Mouse (Mus musculus): ENCODE measurements around the gene Srsf7. TPM values are rescaled to one million over a fixed set of nuclear protein-coding genes. Genes with fewer than 3 reads are reported as not detected.

Srsf7 gene
- polyA plus RNA-seq, 1 experiment from 2014 or later, result 476 TPM

GRCm38 (mm10) chr17:80175386-80175739 is 31.7 kb downstream of the Srsf7 start:
- no peak overlapping the region for H3K4me2 ChIP-seq (ENCODE audit: low read depth, low read length)
- 0 out of 2 replicates have a peak, but pooled peaks cover 2% of the 10 kb centered on the region for H3K4me1 ChIP-seq (ENCODE audit: control insufficient read depth, insufficient read depth, low read length)
- no peak overlapping the region for H3K9ac ChIP-seq (ENCODE audit: low read depth, low read length)
- no peak overlapping the region for H3K27ac ChIP-seq (ENCODE audit: low read length)
- WGBS, result 82% methylated on average over 4 of the region's 4 CpGs
- H3K4me3 ChIP-seq (ENCODE audit: low read length), result no peak overlapping the region
- H3K9me3 ChIP-seq (ENCODE audit: control insufficient read depth, low read length), result no peaks in the 10 kb centered on the region
- H3K36me3 ChIP-seq (ENCODE audit: control insufficient read depth, insufficient read depth, low read length), result no peaks in the 10 kb centered on the region
- no peak for ATAC-seq
- H3K27me3 ChIP-seq (replicated peaks; ENCODE audit: control insufficient read depth, insufficient read depth, low read length), result no peaks in the 10 kb centered on the region

- no peaks in the 10 kb centered on the region for H3K27me3 ChIP-seq (replicated peaks; ENCODE audit: control insufficient read depth, insufficient read depth, low read length)
- H3K4me2 ChIP-seq (ENCODE audit: low read depth, low read length), result no peak overlapping the region
- no peak overlapping the region for H3K4me3 ChIP-seq (ENCODE audit: low read length)
- ATAC-seq, result peak; percentile 23; the same call in 1 of the 2 replicates
- H3K9ac ChIP-seq (ENCODE audit: low read depth, low read length), result no peak overlapping the region
- H3K36me3 ChIP-seq (ENCODE audit: control insufficient read depth, insufficient read depth, low read length), result no peaks in the 10 kb centered on the region
- 75% methylated on average over 19 of the region's 19 CpGs for WGBS
- no peaks in the 10 kb centered on the region for H3K9me3 ChIP-seq (ENCODE audit: control insufficient read depth, low read length)
- H3K4me1 ChIP-seq (ENCODE audit: control insufficient read depth, insufficient read depth, low read length), result 0 out of 2 replicates have a peak, but pooled peaks cover 2% of the 10 kb centered on the region
- no peak overlapping the region for H3K27ac ChIP-seq (ENCODE audit: low read length)
Measured at GRCm38 (mm10) chr17:80174699-80175385, 32.3 kb downstream of the Srsf7 start.

GRCm38 (mm10) chr17:80174146-80174545 is 33.0 kb downstream of the Srsf7 start:
- no peak for ATAC-seq
- Histone ChIP-seq H3K27me3 (replicated peaks; ENCODE audit: control insufficient read depth, insufficient read depth, low read length) (no peaks in the 10 kb centered on the region), H3K4me1 (ENCODE audit: control insufficient read depth, insufficient read depth, low read length) (0 out of 2 replicates have a peak, but pooled peaks cover 2% of the 10 kb centered on the region), H3K4me3 (ENCODE audit: low read length) (no peak overlapping the region), H3K36me3 (ENCODE audit: control insufficient read depth, insufficient read depth, low read length) (no peaks in the 10 kb centered on the region), H3K9me3 (ENCODE audit: control insufficient read depth, low read length) (no peaks in the 10 kb centered on the region), H3K9ac (ENCODE audit: low read depth, low read length) (no peak overlapping the region), H3K27ac (ENCODE audit: low read length) (no peak overlapping the region), H3K4me2 (ENCODE audit: low read depth, low read length) (no peak overlapping the region)
- WGBS, result 79% methylated on average over 3 of the region's 3 CpGs

- 95% methylated on average over 2 of the region's 2 CpGs for WGBS
- Histone ChIP-seq H3K4me1 (ENCODE audit: control insufficient read depth, insufficient read depth, low read length) (peaks cover 5% of the 10 kb centered on the region; the same call in 1 of the 2 replicates), H3K27ac (ENCODE audit: low read length) (no peak overlapping the region), H3K27me3 (replicated peaks; ENCODE audit: control insufficient read depth, insufficient read depth, low read length) (no peaks in the 10 kb centered on the region), H3K9ac (ENCODE audit: low read depth, low read length) (no peak overlapping the region), H3K36me3 (ENCODE audit: control insufficient read depth, insufficient read depth, low read length) (no peaks in the 10 kb centered on the region), H3K4me2 (ENCODE audit: low read depth, low read length) (no peak overlapping the region), H3K9me3 (ENCODE audit: control insufficient read depth, low read length) (no peaks in the 10 kb centered on the region), H3K4me3 (ENCODE audit: low read length) (no peak overlapping the region)
- no peak for ATAC-seq
Measured at GRCm38 (mm10) chr17:80173708-80174107, 33.4 kb downstream of the Srsf7 start.

DNA sequence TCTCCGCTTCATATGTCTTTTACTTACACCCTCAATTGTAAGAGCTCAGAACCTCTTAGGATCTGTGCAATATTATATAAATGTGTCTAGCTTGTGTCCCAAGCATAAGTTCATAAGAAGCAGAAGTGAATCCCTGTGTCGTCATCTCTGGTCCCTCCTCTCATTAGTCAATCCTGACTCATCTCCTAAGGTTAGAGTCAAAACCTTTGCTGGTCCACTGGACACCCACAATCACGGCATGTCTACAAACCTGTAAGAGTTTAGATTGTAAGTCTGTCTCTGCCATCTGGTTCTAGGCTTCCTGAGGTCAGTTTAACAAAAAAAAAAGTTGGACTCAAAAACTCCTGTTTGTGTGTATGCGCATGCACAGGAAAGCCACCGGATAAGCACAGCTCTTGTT is 34.3 kb downstream of the Srsf7 start:
- ATAC-seq, result no peak
- no peak overlapping the region for H3K9ac ChIP-seq (ENCODE audit: low read depth, low read length)

DNA sequence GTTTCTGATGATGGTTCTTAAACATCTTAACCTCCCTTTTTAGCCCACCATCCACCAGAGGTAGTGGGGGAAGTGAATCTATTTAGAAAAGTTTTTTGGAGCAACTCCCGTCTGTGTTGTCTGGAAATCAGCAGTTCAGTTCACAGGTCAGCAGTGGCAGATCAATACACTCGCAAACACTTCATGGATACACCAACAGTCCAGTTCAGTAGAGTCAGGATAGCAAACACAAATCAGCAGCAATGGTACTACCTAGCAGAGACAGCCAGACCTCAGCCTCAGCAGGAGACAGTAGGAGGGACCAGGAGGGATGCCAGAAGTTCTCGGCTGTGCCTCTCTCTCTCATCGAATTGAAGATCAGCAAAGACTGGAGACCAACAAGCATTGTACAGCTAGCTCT is 35.2 kb downstream of the Srsf7 start:
- no peak overlapping the region for H3K27ac ChIP-seq (ENCODE audit: low read length)
- H3K9me3 ChIP-seq (ENCODE audit: control insufficient read depth, low read length), result no peaks in the 10 kb centered on the region
- H3K4me3 ChIP-seq (ENCODE audit: low read length), result no peak overlapping the region
- H3K27me3 ChIP-seq (replicated peaks; ENCODE audit: control insufficient read depth, insufficient read depth, low read length), result no peaks in the 10 kb centered on the region
- peaks cover 14% of the 10 kb centered on the region for H3K4me1 ChIP-seq (ENCODE audit: control insufficient read depth, insufficient read depth, low read length)
- ATAC-seq, result no peak
- no peaks in the 10 kb centered on the region for H3K36me3 ChIP-seq (ENCODE audit: control insufficient read depth, insufficient read depth, low read length)
- H3K9ac ChIP-seq (ENCODE audit: low read depth, low read length), result no peak overlapping the region
- 87% methylated on average over 4 of the region's 4 CpGs for WGBS
- no peak overlapping the region for H3K4me2 ChIP-seq (ENCODE audit: low read depth, low read length)

More for the DNA sequence above, 34.3 kb downstream of the Srsf7 start:
- Histone ChIP-seq H3K36me3 (ENCODE audit: control insufficient read depth, insufficient read depth, low read length) (no peaks in the 10 kb centered on the region), H3K9me3 (ENCODE audit: control insufficient read depth, low read length) (no peaks in the 10 kb centered on the region), H3K4me3 (ENCODE audit: low read length) (no peak overlapping the region), H3K4me2 (ENCODE audit: low read depth, low read length) (no peak overlapping the region), H3K27me3 (replicated peaks; ENCODE audit: control insufficient read depth, insufficient read depth, low read length) (no peaks in the 10 kb centered on the region), H3K4me1 (ENCODE audit: control insufficient read depth, insufficient read depth, low read length) (peaks cover 12% of the 10 kb centered on the region), H3K27ac (ENCODE audit: low read length) (no peak overlapping the region)
- 85% methylated on average over 5 of the region's 5 CpGs for WGBS

GRCm38 (mm10) chr17:80170951-80171350 is 36.2 kb downstream of the Srsf7 start:
- WGBS, result 86% methylated on average over 7 of the region's 7 CpGs
- H3K4me1 ChIP-seq (ENCODE audit: control insufficient read depth, insufficient read depth, low read length), result peaks cover 14% of the 10 kb centered on the region

GRCm38 (mm10) chr17:80169792-80170191 is 37.3 kb downstream of the Srsf7 start:
- 92% methylated on average over 6 of the region's 6 CpGs for WGBS
- Histone ChIP-seq H3K4me1 (ENCODE audit: control insufficient read depth, insufficient read depth, low read length) (peaks cover 12% of the 10 kb centered on the region), H3K27me3 (replicated peaks; ENCODE audit: control insufficient read depth, insufficient read depth, low read length) (no peaks in the 10 kb centered on the region), H3K9me3 (ENCODE audit: control insufficient read depth, low read length) (no peaks in the 10 kb centered on the region), H3K27ac (ENCODE audit: low read length) (no peak overlapping the region), H3K9ac (ENCODE audit: low read depth, low read length) (no peak overlapping the region), H3K4me2 (ENCODE audit: low read depth, low read length) (no peak overlapping the region), H3K4me3 (ENCODE audit: low read length) (no peak overlapping the region), H3K36me3 (ENCODE audit: control insufficient read depth, insufficient read depth, low read length) (no peaks in the 10 kb centered on the region)
- ATAC-seq, result no peak

More at GRCm38 (mm10) chr17:80170951-80171350, 36.2 kb downstream of the Srsf7 start:
- no peak for ATAC-seq
- Histone ChIP-seq H3K9me3 (ENCODE audit: control insufficient read depth, low read length) (no peaks in the 10 kb centered on the region), H3K27me3 (replicated peaks; ENCODE audit: control insufficient read depth, insufficient read depth, low read length) (no peaks in the 10 kb centered on the region), H3K9ac (ENCODE audit: low read depth, low read length) (no peak overlapping the region), H3K4me3 (ENCODE audit: low read length) (no peak overlapping the region), H3K27ac (ENCODE audit: low read length) (no peak overlapping the region), H3K36me3 (ENCODE audit: control insufficient read depth, insufficient read depth, low read length) (no peaks in the 10 kb centered on the region), H3K4me2 (ENCODE audit: low read depth, low read length) (no peak overlapping the region)

DNA sequence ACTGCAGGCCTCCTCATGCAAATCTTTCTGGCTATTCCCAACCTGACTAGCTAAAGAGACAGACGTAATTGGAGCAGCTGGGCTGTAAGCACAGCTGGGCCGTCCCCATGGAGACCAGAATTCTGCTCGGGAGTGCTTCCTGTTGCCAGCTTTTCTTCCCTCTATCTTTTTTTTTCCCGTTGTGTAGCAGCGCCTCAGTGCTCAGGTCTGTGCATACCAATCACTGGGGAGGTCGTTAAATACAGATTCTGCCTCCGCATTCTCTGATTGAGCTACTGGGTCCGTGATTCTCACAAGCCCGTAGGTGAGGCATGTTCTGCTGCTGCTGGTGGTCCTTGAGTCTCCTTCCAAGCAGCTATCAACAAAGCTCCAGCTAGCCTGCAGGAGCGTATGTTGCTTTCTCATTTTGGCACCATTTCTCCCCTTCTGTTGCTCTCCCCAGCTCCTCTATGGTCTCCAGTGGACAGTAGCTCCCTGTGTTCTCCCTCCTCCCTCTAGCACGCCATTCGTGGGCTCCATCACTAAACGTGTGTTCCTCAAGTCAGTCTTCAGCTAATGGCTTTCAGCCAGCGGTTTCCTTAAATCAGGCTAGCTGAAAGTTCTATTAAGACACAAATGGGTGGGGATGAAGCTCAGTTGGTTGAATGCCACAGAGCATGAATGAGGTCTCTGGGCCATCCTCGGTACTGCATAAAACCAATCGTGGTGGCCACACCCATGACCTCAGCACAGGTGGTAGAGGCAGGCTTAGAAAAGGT is 38.5 kb downstream of the Srsf7 start:
- no peaks in the 10 kb centered on the region for H3K27me3 ChIP-seq (replicated peaks; ENCODE audit: control insufficient read depth, insufficient read depth, low read length)
- H3K4me2 ChIP-seq (ENCODE audit: low read depth, low read length), result peak overlapping the region; percentile 42
- peak overlapping the region; percentile 25; the same call in 1 of the 2 replicates for H3K27ac ChIP-seq (ENCODE audit: low read length)
- 25% methylated on average over 16 of the region's 16 CpGs for WGBS
- no peaks in the 10 kb centered on the region for H3K36me3 ChIP-seq (ENCODE audit: control insufficient read depth, insufficient read depth, low read length)
- no peaks in the 10 kb centered on the region for H3K9me3 ChIP-seq (ENCODE audit: control insufficient read depth, low read length)
- H3K4me3 ChIP-seq (ENCODE audit: low read length), result peak overlapping the region; percentile 13; the same call in 1 of the 2 replicates
- ATAC-seq, result peak; percentile 71
- peaks cover 12% of the 10 kb centered on the region for H3K4me1 ChIP-seq (ENCODE audit: control insufficient read depth, insufficient read depth, low read length)
- H3K9ac ChIP-seq (ENCODE audit: low read depth, low read length), result no peak overlapping the region

Data from intestine, embryonic 16.5 days (tissue).